Mouse (Mus musculus) intestine, embryonic 14.5 days (tissue): ENCODE measurements around the gene Gm49673. TPM values are rescaled to one million over a fixed set of nuclear protein-coding genes. Genes with fewer than 3 reads are reported as not detected.
A peak's percentile ranks its signal among the peaks of the same experiment; 100 is the strongest.
"Not testable (repeated sequence)": the region's sequence is repeated elsewhere in the genome, so short reads cannot be mapped to it uniquely, and the experiment has no call there.

ENCODE experiments used
- ATAC-seq: fragments of 200-750 bp; cut with Nextera tagmentation; replicated peaks from 2 replicates; pipeline ENCODE4 v1.8.0; 2017; ENCODE audit warnings: low read depth, moderate number of reproducible peaks, moderate TSS enrichment, moderate library complexity; ENCODE audit not compliant: low FRiP score, low TSS enrichment
- DNase-seq: peaks from one replicate; pipeline ENCODE4 v3.0.0-alpha.2; 2018; ENCODE audit warnings: low spot score
- H3K27ac ChIP-seq: fragments of 300-500 bp; sonication (generic); 2 replicates; pipeline ENCODE4 v1.5.1; 2014; ENCODE audit warnings: low read depth, mild to moderate bottlenecking, control low read depth
- H3K27me3 ChIP-seq: fragments of 300-500 bp; sonication (generic); replicated peaks from 2 replicates; pipeline ENCODE4 v1.6.1; 2014; ENCODE audit warnings: low read length, control low read depth; ENCODE audit not compliant: control insufficient read depth, insufficient read depth
- H3K36me3 ChIP-seq: fragments of 300-500 bp; sonication (generic); 2 replicates; pipeline ENCODE4 v1.6.1; 2014; ENCODE audit warnings: low read length, control low read depth; ENCODE audit not compliant: control insufficient read depth, insufficient read depth
- H3K4me1 ChIP-seq: fragments of 300-500 bp; sonication (generic); replicated peaks from 2 replicates; pipeline ENCODE4 v1.6.1; 2014; ENCODE audit warnings: low read length, control low read depth, mixed read lengths; ENCODE audit not compliant: control insufficient read depth, insufficient read depth
- H3K4me2 ChIP-seq: fragments of 300-500 bp; sonication (generic); 2 replicates; pipeline ENCODE4 v1.6.1; 2014; ENCODE audit warnings: low read length
- H3K4me3 ChIP-seq: fragments of 300-500 bp; sonication (generic); 2 replicates; pipeline ENCODE4 v1.5.1; 2014; ENCODE audit warnings: low read depth, low read length, control low read depth, mixed read lengths
- H3K9ac ChIP-seq: fragments of 300-500 bp; sonication (generic); 2 replicates; pipeline ENCODE4 v1.6.1; 2014; ENCODE audit warnings: mild to moderate bottlenecking, low read length
- H3K9me3 ChIP-seq: fragments of 300-500 bp; sonication (generic); 2 replicates; pipeline ENCODE4 v1.6.1; 2016; ENCODE audit warnings: low read length, control low read depth; ENCODE audit not compliant: control insufficient read depth
- WGBS: fragments of 180-500 bp; shearing (Covaris S2); extraction: QIAGEN DNeasy Blood & Tissue Kit; methylation state at CpG from one replicate; pipeline ENCODE4 v1.1.7; 2014; 5-methylcytosine and 5-hydroxymethylcytosine counted together
- polyA plus RNA-seq: library from polyadenylated mRNA; unstranded; fragments of >200 nt; fragmentation: Nextera tagmentation; extraction: Ambion mirVana; gene quantifications from 2 replicates; pipeline ENCODE4 v1.2.1, GENCODE M21; 2014

Gene Gm49673
- polyA plus RNA-seq, 1 experiment from 2014 or later, result 0.28 TPM

DNA sequence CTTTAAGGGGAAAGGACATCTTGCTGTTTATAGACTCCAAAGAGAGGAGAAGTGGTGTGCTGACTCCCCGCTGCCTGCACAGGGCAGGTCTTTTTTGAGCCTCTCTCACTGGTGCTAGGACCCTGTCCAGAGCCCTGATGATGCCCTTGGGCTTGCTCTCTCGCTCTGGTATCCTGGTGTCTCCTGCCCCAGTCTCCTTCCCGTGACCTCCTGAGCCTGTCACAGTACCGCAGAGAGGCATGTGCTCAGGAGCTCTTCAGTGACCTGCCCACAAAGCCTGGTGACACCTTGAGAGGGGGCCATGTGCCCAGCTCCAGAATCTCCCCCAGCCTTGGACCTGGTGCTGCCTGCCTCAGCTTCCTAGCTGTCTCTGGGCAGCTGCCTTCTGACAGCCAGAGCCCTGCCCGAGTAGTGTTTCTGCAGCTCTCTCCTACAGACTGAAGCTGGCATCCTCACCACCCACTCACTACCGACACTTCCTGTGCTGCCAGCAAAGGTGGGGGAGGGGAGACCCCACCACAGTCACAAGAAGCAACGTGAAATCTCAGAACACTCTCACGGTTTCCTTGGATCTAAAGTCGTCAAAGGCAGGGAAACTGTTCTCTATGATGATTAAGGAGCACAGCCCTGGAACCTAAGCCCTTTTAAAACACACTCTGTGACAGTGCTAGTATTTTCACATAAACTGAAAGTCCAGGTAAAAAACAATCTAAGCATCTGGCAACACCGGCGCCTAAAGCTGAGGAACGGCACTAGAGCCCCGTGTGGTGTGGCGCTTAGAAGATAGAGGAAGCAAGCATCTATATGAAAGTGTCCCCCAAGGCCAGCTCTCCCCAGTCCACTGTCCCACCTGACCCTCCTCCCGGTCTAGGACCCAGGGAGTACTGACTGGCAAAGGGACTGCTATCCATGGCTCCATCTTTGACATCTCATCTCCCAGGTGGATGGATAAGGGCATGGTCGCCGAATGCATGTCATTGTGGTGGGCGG, 54.8 kb downstream of the Gm49673 start:
- not testable (repeated sequence) for ATAC-seq, H3K4me3 ChIP-seq, H3K9ac ChIP-seq, H3K4me2 ChIP-seq, H3K27ac ChIP-seq, DNase-seq, H3K9me3 ChIP-seq, H3K27me3 ChIP-seq, H3K36me3 ChIP-seq, H3K4me1 ChIP-seq
- 59% methylated on average over 3 of the region's 18 CpGs for WGBS

DNA sequence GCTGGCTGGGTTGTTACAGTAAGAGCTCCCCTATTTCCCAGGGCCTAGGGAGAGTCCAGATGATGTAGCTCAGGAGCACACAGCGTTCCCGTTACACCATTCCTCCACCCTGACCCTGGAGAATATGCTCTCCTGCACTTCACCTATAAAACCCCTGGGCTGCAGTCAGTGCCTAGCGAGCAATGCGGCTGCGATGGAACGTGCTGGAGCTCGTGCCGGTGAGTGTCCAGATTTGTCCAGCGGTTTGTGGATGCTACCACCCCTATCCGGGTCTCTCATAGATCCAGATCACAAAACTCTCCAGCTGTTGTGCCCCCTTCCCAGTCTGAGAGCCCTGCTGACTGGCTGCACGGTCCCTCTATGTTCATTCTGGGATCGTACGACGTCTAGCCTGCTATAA, 56.3 kb downstream of the Gm49673 start:
- 85% methylated on average over 14 of the region's 14 CpGs for WGBS
- H3K4me1 ChIP-seq, H3K36me3 ChIP-seq, H3K27ac ChIP-seq, H3K4me2 ChIP-seq, H3K9me3 ChIP-seq, H3K4me3 ChIP-seq, ATAC-seq, H3K9ac ChIP-seq, H3K27me3 ChIP-seq, DNase-seq: not testable (repeated sequence)

DNA sequence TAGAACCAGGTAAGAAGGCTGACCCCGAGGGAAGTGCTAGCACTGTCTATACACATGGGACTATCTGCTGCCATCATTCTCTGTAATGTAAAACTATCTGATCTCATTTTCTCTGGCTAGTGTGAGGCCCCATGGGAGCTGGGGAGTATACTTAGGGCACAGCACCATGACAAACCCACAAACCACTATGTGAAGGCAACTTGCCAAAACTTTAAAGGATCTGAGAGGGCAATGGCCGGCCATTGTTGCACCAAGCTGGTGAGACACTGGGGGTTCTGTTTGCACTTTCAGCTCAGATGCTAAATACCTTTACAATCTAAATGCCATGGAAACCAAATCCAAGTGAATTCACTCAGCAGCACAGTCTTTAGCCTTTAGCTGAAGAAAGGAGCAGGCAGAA, 77.7 kb downstream of the Gm49673 start:
- H3K4me1 ChIP-seq, H3K9ac ChIP-seq, H3K4me3 ChIP-seq, DNase-seq, H3K27me3 ChIP-seq, H3K9me3 ChIP-seq, H3K27ac ChIP-seq, ATAC-seq, H3K36me3 ChIP-seq, H3K4me2 ChIP-seq: not testable (repeated sequence)
- 80% methylated on average over 1 of the region's 2 CpGs for WGBS

DNA sequence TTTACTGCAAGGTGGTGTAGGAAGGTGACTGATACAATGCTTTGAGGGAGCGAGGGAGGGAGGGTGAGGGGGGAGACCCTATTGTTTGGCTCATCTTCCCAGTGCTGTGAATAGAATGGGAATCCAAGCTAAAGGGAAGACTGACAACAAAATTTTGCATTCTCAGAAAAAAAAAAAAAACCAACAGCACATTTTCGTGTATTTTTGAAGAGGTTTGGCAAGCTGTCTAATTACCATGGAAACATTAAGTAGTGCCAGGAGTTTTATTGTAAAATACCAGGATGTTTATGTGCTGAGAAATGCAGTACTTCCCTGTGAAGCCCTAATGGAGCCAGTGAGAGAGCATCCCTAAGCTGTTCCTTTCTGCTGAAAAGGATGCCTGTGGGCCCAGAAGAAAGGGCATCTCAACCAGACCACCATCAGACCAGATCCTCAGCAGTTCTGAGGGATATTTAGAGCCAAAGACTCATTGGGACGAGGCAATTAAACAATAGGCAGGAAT, 90.9 kb downstream of the Gm49673 start:
- not testable (repeated sequence) for H3K4me1 ChIP-seq, H3K9ac ChIP-seq, H3K4me3 ChIP-seq, DNase-seq, H3K36me3 ChIP-seq, H3K4me2 ChIP-seq, H3K27me3 ChIP-seq, ATAC-seq, H3K27ac ChIP-seq, H3K9me3 ChIP-seq
- WGBS, result 68% methylated on average over 2 of the region's 3 CpGs

DNA sequence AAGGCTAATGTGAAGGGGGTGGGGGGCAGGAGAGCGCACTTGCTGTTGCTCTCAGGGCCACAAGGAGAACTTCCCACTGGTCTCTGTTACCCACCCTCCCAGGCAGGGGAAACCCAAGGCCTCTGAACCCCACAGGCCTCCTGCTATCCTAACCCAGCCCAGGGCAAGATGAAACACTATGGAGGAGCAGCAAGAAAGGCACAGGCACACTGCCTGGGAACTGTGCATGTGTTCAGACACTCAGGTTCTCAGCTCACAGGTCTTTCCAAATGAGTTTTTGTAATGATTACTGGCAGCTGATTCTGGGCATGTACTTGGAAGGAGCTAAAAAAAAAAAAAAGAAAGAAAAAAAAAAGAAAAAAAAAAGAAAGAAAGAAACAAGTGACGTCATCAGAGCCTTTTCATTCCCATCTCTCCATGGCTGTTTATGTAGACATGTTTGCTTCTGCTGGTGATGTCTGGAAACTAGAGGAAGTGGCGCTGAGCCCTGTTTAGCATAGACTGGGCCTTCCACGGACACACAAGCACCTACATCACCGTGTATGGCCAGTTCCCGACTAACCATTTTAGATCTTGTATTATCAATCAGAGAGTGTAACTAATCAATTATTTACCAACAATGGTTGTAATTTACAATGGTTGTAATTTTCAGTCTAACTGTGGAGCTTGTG, 91.5 kb downstream of the Gm49673 start:
- H3K36me3 ChIP-seq, H3K4me1 ChIP-seq, H3K27me3 ChIP-seq, H3K27ac ChIP-seq, ATAC-seq, DNase-seq, H3K9ac ChIP-seq, H3K9me3 ChIP-seq, H3K4me2 ChIP-seq, H3K4me3 ChIP-seq: not testable (repeated sequence)
- WGBS, result 75% methylated on average over 3 of the region's 6 CpGs

DNA sequence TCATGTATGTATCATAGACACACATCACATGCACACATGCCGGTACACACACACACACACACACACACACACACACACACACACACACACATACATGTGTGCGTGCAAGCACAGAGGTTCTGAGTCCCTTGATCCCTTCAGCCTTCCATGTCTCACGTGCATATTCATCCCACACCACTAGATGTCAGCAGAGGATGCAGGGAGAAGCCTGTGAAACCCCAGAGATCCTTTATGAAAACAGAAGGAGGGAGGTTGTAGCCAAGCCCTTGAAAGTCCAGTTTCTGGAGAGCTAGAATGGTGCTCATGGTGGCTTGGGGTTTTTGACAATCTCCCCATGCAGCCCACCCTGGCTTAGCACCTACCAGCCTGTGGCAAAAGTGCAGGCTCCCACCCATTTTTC, 96.3 kb downstream of the Gm49673 start:
- not testable (repeated sequence) for H3K9ac ChIP-seq, H3K4me1 ChIP-seq, H3K27me3 ChIP-seq, H3K27ac ChIP-seq, H3K36me3 ChIP-seq, H3K4me2 ChIP-seq, H3K9me3 ChIP-seq, H3K4me3 ChIP-seq
- DNase-seq (peak; percentile 54), ATAC-seq (peak; percentile 24; the same call in 1 of the 2 replicates)
- WGBS, result 36% methylated on average over 3 of the region's 3 CpGs

DNA sequence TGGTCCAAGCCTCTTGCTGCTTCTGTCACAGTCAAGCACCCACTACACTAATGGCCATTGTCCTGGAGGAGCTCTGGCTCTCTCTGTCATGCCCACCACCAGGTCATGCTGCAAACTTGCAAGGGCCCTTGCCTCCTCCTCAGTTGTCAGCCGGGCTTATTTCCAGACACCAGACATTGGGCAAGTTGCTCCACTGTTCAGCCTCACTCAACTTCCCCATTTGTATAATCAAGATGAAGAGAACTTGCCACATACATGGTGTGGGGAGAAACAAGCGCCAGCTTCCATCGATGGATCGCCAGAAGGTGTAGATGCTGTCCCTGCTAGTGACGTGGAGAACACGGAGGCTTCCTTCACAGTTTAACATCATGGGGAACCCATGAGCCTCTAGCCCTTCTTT, 97.4 kb downstream of the Gm49673 start:
- H3K4me3 ChIP-seq, H3K4me1 ChIP-seq, H3K27ac ChIP-seq, H3K27me3 ChIP-seq, H3K9me3 ChIP-seq, ATAC-seq, DNase-seq, H3K36me3 ChIP-seq, H3K9ac ChIP-seq, H3K4me2 ChIP-seq: not testable (repeated sequence)
- WGBS, result 91% methylated on average over 5 of the region's 6 CpGs

DNA sequence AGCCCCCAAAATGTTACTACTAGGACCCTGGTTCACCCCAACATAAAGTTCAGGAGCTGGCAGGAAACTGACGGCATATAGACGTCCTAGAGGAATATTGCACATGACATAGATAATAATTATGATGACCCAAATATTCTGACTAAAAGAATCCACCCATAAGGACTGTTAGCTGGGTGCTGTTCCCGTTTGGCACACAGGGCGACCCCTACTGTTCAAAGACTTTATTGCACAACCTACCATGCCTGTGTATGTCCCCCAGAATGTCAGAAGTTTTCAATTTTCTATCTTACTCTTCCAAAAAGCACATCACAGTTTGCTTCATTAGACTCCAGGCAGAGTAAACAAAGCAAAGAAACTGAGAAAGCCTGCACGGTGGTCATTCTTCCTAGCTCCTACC, 101.4 kb downstream of the Gm49673 start:
- not testable (repeated sequence) for H3K9me3 ChIP-seq, H3K27ac ChIP-seq, ATAC-seq, H3K4me1 ChIP-seq, H3K27me3 ChIP-seq, H3K4me3 ChIP-seq, DNase-seq, H3K9ac ChIP-seq, H3K4me2 ChIP-seq, H3K36me3 ChIP-seq
- WGBS, result 0% methylated on average over 2 of the region's 5 CpGs
